Mouse (Mus musculus): ENCODE data around the gene Lrp11.

GRCm38 (mm10) chr10:7608611-7609010 is 19.0 kb downstream of the Lrp11 start:
- TF ChIP-seq CTCF (IDR thresholded peaks at IDR 0.05; ENCODE audit: low read depth) (no peak), EP300 (IDR thresholded peaks at IDR 0.05; ENCODE audit: low read depth) (no peak)

Measured in liver, postnatal 0 days (tissue).